Mouse (Mus musculus) naive thymus-derived CD4-positive, alpha-beta T cell, adult 2 months (primary cell): ENCODE measurements at regions not wholly inside any gene's neighbourhood (a gene's known extent, or its start where the extent isn't known, plus 50 kb on each side); places are given as distances from the start of the nearest gene placed in this dataset.

ENCODE experiments used
- DNase-seq: peaks from one replicate; pipeline ENCODE4 v3.0.0-alpha.2; 2011; ENCODE audit warnings: low read depth

DNA sequence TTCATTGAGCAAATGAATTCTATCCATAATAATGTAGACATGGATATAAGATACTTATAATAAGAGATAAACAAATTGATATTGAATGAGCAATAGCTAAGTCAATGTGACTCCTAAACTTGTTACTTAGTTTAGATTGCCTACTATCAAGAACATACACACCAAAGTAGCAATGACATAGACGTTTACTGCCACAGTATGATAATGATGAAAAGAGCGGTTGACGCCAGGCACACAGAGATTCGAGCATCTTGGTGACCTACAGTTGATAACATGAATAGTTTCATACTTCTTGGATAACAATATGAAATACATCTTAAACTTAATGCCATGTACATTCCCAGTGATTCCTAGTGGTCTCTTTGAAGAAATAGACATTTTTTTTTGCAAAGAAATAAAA, 55.9 kb upstream of the Tbc1d2b start:
- no peak for DNase-seq
